Mouse (Mus musculus): ENCODE results near the gene Fam78a.

GRCm38 (mm10) chr2:32091956-32092355, 7.3 kb upstream of the Fam78a start:
- TF ChIP-seq CTCF (IDR thresholded peaks at IDR 0.05; ENCODE audit: low read depth), result no peak
- TF ChIP-seq EP300 (optimal IDR thresholded peaks at IDR 0.05), result no peak
